ENCODE assay signal across 9 mouse cellular contexts in genomic region chr9:34837700-34838462, GRCm38 (mm10).
DNase-seq lines count a peak whose midpoint lies in the region; ATAC-seq lines count a peak whose summit lies in the region.
"Had no signal": no experiment of that assay in that cellular context is flagged by ENCODE, and none has a peak within 500 bp of the region (broad histone marks: within the 10 kb centered on the region; RNA-seq: fewer than 3 reads in every experiment).

No protein-coding gene starts in this region.

- H3K4me3 ChIP-seq in heart, embryonic 10.5 days = no peak overlapping the region
- H3K4me3 ChIP-seq in limb, embryonic 11.5 days (ENCODE audit: low read depth, low read length) = no peak overlapping the region
- H3K4me3 ChIP-seq: neural tube, embryonic 12.5 days had no signal

- H3K27me3 ChIP-seq in heart, embryonic 10.5 days (ENCODE audit: insufficient read depth, poor library complexity, severe bottlenecking) = no peaks in the 10 kb centered on the region
- H3K27me3 ChIP-seq in limb, embryonic 11.5 days (ENCODE audit: control insufficient read depth, insufficient read depth, low read length) = no peaks in the 10 kb centered on the region
- H3K27me3 ChIP-seq: neural tube, embryonic 12.5 days had no signal

- no peak overlapping the region for H3K9ac ChIP-seq in limb, embryonic 11.5 days (ENCODE audit: low read length)
- H3K9ac ChIP-seq: neural tube, embryonic 12.5 days had no signal

- no peaks in the 10 kb centered on the region for H3K4me1 ChIP-seq in heart, embryonic 10.5 days
- no peaks in the 10 kb centered on the region; the same call in 1 of the 2 replicates for H3K4me1 ChIP-seq in limb, embryonic 11.5 days (ENCODE audit: control insufficient read depth, insufficient read depth, low read length)
- H3K4me1 ChIP-seq: neural tube, embryonic 12.5 days had no signal

- no peak overlapping the region for H3K4me2 ChIP-seq in limb, embryonic 11.5 days (ENCODE audit: low read depth, severe bottlenecking)
- H3K4me2 ChIP-seq: neural tube, embryonic 12.5 days had no signal

- no peaks in the 10 kb centered on the region for H3K36me3 ChIP-seq in heart, embryonic 10.5 days
- H3K36me3 ChIP-seq in limb, embryonic 11.5 days (ENCODE audit: control insufficient read depth, insufficient read depth, low read length) = no peaks in the 10 kb centered on the region
- H3K36me3 ChIP-seq: neural tube, embryonic 12.5 days had no signal

- no peak overlapping the region for H3K27ac ChIP-seq in heart, embryonic 10.5 days
- no peak overlapping the region for H3K27ac ChIP-seq in limb, embryonic 11.5 days (replicated peaks; ENCODE audit: low read depth, low read length)
- H3K27ac ChIP-seq: neural tube, embryonic 12.5 days had no signal

- no peaks in the 10 kb centered on the region for H3K9me3 ChIP-seq in heart, embryonic 10.5 days
- no peaks in the 10 kb centered on the region for H3K9me3 ChIP-seq in limb, embryonic 11.5 days (ENCODE audit: control insufficient read depth, low read length)
- H3K9me3 ChIP-seq: neural tube, embryonic 12.5 days had no signal

- peak; percentile 2 for DNase-seq in heart, adult 8-10 months (ENCODE audit: low spot score)
- DNase-seq in heart, embryonic 10.5 days (ENCODE audit: low spot score) = no peak
- peak; percentile 16 for DNase-seq in 416B (ENCODE audit: low read depth)
- DNase-seq in embryo, embryonic 10.5 days (ENCODE audit: low spot score) = peak; percentile 85
- peak; percentile 91 for DNase-seq in limb, embryonic 11.5 days (ENCODE audit: low spot score)
- no peak for DNase-seq in right cerebral cortex, adult 18-20 months
- no peak for DNase-seq in frontal cortex, postnatal 36 days (ENCODE audit: low spot score in 2 of 2)

- 41% methylated on average over 10 of the region's 10 CpGs for WGBS in heart, embryonic 10.5 days
- 39% methylated on average over 10 of the region's 10 CpGs for whole genome bisulfite sequencing in limb, embryonic 11.5 days

- no peak; the same call in 1 of the 2 replicates for ATAC-seq in limb, embryonic 11.5 days (ENCODE audit: insufficient number of reproducible peaks, low FRiP score, low TSS enrichment, low read depth)
- no peak for ATAC-seq in CD4-positive, CD25-positive, alpha-beta regulatory T cell, adult 4 months

Comparison
In these comparisons a context has a peak if more than half of its experiments do, and no peak if none do; other contexts are left out.
1. DNase-seq: peak in heart, adult 8-10 months (single experiment), 416B (single experiment), embryo, embryonic 10.5 days (single experiment) and limb, embryonic 11.5 days (single experiment); none in heart, embryonic 10.5 days (single experiment), right cerebral cortex, adult 18-20 months (single experiment) and frontal cortex, postnatal 36 days (0 of 2).